Mouse (Mus musculus): ENCODE data around the gene Usp5.
"Not testable (repeated sequence)": the region's sequence is repeated elsewhere in the genome, so short reads cannot be mapped to it uniquely, and the experiment has no call there.

GRCm38 (mm10) chr6:124802400-124802799, 26.9 kb downstream of the Usp5 start:
- not testable (repeated sequence) for TF ChIP-seq CTCF (IDR thresholded peaks at IDR 0.05; ENCODE audit: borderline replicate concordance, insufficient read depth, low read depth, low read length); POLR2A (IDR thresholded peaks at IDR 0.05; ENCODE audit: borderline replicate concordance, insufficient read depth, low read length)

Data from cerebellum, adult 2 months (tissue).